Mouse (Mus musculus) liver, adult 2 months (tissue): ENCODE results near the gene Mybpc2.

Experiments
- CTCF ChIP-seq: fragments of 200-500 bp; IDR thresholded peaks from 2 replicates; pipeline ENCODE4 v1.5.1; 2011; ENCODE audit warnings: low read depth, low read length, control low read depth
- POLR2A ChIP-seq: fragments of 200-500 bp; IDR thresholded peaks from 2 replicates; pipeline ENCODE4 v1.6.1; 2011; ENCODE audit warnings: low read length, control low read depth; ENCODE audit not compliant: insufficient read depth; ENCODE audit errors: extremely low read depth

- no peak for TF ChIP-seq POLR2A
- no peak for TF ChIP-seq CTCF
Measured at GRCm38 (mm10) chr7:44542555-44542954, 18.1 kb upstream of the Mybpc2 start.
